Mouse (Mus musculus): Measurements from ENCODE around the gene 2410131K14Rik. TPM values are rescaled to one million over a fixed set of nuclear protein-coding genes. Genes with fewer than 3 reads are reported as not detected.

The 2410131K14Rik gene
- polyA plus RNA-seq, 1 experiment from 2014 or later = 16.8 TPM

DNA sequence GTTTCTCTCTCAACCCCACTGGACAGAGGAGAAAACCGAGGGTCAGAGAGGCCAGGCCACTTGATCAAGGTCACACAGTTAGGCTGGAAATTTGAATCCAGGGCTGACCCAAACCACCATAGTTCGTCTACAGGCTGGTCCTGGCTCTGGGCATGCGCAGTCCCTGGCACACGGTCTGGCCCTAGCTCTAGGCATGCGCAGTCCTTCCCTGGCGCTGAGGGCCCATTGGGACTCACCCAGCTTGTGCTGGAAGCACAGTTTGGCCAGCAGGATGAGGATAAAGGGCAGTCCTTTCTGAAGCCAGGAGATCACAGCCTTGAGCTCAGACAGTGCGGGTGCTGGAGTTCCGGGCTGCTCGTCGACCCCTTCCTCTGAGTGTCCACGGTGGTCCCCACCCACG, 8.1 kb upstream of the 2410131K14Rik start:
- no peaks in the 10 kb centered on the region for H3K9me3 ChIP-seq (replicated peaks)
- H3K4me3 ChIP-seq (replicated peaks) = no peak overlapping the region
- H3K4me2 ChIP-seq = no peak overlapping the region
- H3K27me3 ChIP-seq (replicated peaks) = no peaks in the 10 kb centered on the region
- no peak overlapping the region for H3K9ac ChIP-seq (replicated peaks)
- no peaks in the 10 kb centered on the region for H3K4me1 ChIP-seq
- no peak overlapping the region for H3K27ac ChIP-seq (replicated peaks)
- 82% methylated on average over 12 of the region's 12 CpGs for WGBS
- peaks cover 76% of the 10 kb centered on the region for H3K36me3 ChIP-seq
- ATAC-seq (ENCODE audit: low FRiP score) = no peak

DNA sequence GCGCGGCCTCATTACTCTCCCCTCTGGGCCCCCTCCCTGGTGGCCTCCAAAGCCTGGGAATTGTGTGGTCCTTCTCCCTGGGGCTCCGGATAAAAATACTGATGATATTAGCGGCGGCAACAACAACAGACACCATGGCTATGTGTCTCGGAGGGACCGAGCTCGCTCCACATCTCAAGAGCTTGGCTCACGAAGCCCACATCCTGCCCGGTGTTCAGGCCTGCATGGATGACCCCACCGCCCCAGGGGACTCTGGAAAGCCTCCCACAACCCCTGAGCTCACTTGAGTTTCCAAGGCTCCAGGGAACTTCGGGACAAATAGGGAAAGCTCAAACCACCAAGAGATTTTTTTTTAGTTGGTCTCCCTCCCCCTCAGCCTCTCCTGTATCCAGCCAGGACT, 5.4 kb upstream of the 2410131K14Rik start:
- peaks cover 54% of the 10 kb centered on the region for H3K36me3 ChIP-seq
- H3K9ac ChIP-seq (replicated peaks) = no peak overlapping the region
- H3K4me3 ChIP-seq (replicated peaks) = no peak overlapping the region
- no peak overlapping the region for H3K4me2 ChIP-seq
- H3K4me1 ChIP-seq = peaks cover 16% of the 10 kb centered on the region
- no peak for ATAC-seq (ENCODE audit: low FRiP score)
- H3K27me3 ChIP-seq (replicated peaks) = no peaks in the 10 kb centered on the region
- 85% methylated on average over 12 of the region's 12 CpGs for WGBS
- H3K9me3 ChIP-seq (replicated peaks) = no peaks in the 10 kb centered on the region
- H3K27ac ChIP-seq (replicated peaks) = no peak overlapping the region

DNA sequence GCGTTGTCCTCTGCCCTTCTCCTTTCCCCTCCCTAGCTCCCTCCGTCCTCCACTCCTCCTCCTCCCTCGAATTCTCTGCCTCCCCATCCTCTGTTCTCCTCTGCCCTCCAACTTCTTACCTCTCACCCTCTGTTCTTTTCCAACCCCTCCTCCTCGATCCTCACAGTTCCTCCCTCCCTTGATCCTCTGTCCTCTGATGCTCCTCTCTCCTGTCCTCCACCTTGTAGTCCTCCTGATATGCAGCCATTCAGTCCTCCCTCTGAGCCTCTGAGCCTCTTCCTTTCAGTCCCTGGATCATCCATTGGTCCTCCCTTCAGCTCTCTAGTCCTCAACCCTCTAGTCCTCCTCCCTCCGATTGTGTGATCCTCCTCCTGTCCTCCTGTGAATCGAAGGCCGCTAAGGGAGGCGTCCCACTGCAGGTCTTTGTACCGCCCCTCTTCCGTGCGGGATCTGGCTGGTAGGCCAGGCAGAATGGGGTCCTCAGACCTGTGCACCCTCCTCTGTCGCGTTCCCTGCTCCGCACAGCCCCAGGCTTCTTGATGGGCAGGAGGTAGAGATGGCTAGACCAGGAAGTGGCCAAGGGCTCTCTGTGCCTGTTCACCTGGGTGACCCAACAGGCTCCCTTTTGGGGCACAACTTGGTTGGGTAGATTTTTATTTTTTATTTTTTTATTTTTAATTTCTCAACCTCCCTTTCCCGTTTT, 730 bp downstream of the 2410131K14Rik start:
- H3K4me3 ChIP-seq (replicated peaks) = peak overlapping the region; percentile 73
- peaks cover 27% of the 10 kb centered on the region for H3K36me3 ChIP-seq
- no peak; the same call in 1 of the 2 replicates for ATAC-seq (ENCODE audit: low FRiP score)
- H3K4me2 ChIP-seq = peak overlapping the region; percentile 73
- H3K27ac ChIP-seq (replicated peaks) = peak overlapping the region; percentile 85
- peak overlapping the region; percentile 71 for H3K9ac ChIP-seq (replicated peaks)
- 6% methylated on average over 15 of the region's 15 CpGs for whole genome bisulfite sequencing
- peaks cover 41% of the 10 kb centered on the region for H3K4me1 ChIP-seq
- no peaks in the 10 kb centered on the region for H3K9me3 ChIP-seq (replicated peaks)
- H3K27me3 ChIP-seq (replicated peaks) = no peaks in the 10 kb centered on the region

DNA sequence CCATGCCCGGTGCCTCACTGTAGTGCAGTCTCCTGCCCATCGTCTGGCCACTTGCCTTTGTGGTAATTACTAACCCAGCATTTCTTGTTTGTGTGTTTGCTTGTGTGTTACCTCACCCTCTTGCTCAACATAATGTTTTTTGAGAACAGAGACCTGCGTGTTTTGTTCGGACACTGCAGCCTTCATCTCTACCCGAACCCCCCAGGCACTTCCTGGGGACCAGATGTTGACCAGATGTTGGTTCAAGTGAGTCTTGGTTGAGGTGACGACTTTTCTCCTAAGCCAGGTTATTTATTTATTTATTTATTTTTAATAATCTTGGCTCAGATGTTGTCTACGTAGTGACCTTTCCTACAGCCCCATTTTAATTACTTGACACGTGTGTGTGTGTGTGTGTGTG, 2.4 kb downstream of the 2410131K14Rik start:
- Histone ChIP-seq H3K4me2 (0 out of 2 replicates have a peak overlapping the region, but pooled peaks have one; percentile 73), H3K27ac (replicated peaks) (no peak overlapping the region), H3K9ac (replicated peaks) (no peak overlapping the region), H3K27me3 (replicated peaks) (no peaks in the 10 kb centered on the region), H3K4me3 (replicated peaks) (no peak overlapping the region), H3K4me1 (peaks cover 41% of the 10 kb centered on the region), H3K9me3 (replicated peaks) (no peaks in the 10 kb centered on the region), H3K36me3 (peaks cover 15% of the 10 kb centered on the region; the same call in 1 of the 2 replicates)
- no peak for ATAC-seq (ENCODE audit: low FRiP score)
- 88% methylated on average over 8 of the region's 8 CpGs for WGBS

DNA sequence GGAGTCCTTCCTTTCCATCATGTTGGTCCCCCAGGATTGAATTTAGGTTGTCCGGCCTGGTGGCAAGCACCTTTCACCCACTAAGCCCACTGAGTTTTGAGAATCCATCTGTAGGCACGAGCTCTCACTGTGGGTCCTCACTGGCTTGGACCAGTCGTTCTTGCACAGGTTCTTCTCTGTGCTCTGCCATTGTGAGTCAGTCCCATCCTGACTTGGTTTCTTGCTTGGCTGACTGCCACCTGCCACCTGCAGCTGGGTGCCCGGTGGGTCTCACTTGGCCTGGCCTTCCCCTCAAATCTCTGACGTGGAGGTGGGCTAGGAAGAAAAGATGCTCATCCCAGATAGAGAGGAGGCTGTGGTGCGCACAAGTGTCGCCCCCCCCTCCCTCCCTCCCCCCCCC, 6.0 kb downstream of the 2410131K14Rik start:
- Histone ChIP-seq H3K36me3 (peaks cover 21% of the 10 kb centered on the region; the same call in 1 of the 2 replicates), H3K4me2 (no peak overlapping the region), H3K27me3 (replicated peaks) (no peaks in the 10 kb centered on the region), H3K4me1 (peaks cover 20% of the 10 kb centered on the region), H3K4me3 (replicated peaks) (no peak overlapping the region), H3K9ac (replicated peaks) (no peak overlapping the region), H3K27ac (replicated peaks) (no peak overlapping the region), H3K9me3 (replicated peaks) (no peaks in the 10 kb centered on the region)
- ATAC-seq (ENCODE audit: low FRiP score) = no peak
- 70% methylated on average over 6 of the region's 7 CpGs for WGBS

DNA sequence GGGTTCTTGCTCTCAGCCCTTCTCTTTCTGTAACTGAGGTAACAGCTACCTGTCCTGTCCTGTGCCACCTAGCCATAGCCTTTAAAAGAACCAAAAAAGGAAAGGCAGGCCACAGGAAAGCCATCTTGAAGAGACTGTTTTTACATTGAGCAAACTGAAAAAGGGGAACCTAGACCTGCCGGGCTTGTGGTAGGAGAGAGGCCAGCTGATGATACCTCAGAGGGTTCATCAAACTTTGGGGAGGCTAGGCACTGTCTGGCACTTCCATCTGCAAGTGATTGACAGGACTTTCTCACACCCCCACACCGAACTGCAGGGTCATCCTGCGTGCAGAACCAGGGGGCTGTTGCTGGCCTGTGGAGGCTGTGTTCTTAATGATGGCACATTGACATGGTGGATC, 8.5 kb downstream of the 2410131K14Rik start:
- Histone ChIP-seq H3K4me3 (replicated peaks) (no peak overlapping the region), H3K9ac (replicated peaks) (no peak overlapping the region), H3K27ac (replicated peaks) (no peak overlapping the region), H3K4me2 (no peak overlapping the region), H3K27me3 (replicated peaks) (no peaks in the 10 kb centered on the region), H3K4me1 (peaks cover 1% of the 10 kb centered on the region; the same call in 1 of the 2 replicates), H3K36me3 (peaks cover 34% of the 10 kb centered on the region), H3K9me3 (replicated peaks) (no peaks in the 10 kb centered on the region)
- WGBS = 81% methylated on average over 3 of the region's 3 CpGs
- no peak for ATAC-seq (ENCODE audit: low FRiP score)

DNA sequence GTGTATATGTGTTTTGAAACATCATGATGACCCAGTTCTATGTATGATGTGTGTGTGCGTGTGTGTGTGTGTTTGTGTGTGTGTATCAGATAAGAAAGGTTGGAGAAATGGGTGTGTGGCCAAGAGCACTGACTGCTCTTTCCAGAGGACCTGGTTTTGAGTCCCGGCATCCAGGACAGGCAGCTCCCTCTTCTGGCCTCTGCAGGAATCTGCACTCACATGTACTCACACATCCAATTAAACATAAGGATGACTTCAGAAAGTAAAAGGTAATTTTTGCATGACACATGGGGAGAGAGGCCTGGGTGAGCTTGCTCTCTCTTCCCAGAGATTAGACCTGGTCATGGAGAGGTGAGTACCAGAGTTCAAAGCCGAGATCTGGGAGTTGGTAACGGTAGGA, 12.0 kb downstream of the 2410131K14Rik start:
- peaks cover 60% of the 10 kb centered on the region for H3K36me3 ChIP-seq
- H3K9ac ChIP-seq (replicated peaks) = no peak overlapping the region
- 98% methylated on average over 4 of the region's 4 CpGs for WGBS
- peaks cover 10% of the 10 kb centered on the region for H3K4me1 ChIP-seq
- no peaks in the 10 kb centered on the region for H3K27me3 ChIP-seq (replicated peaks)
- no peaks in the 10 kb centered on the region for H3K9me3 ChIP-seq (replicated peaks)
- H3K27ac ChIP-seq (replicated peaks) = no peak overlapping the region
- ATAC-seq (ENCODE audit: low FRiP score) = no peak
- H3K4me2 ChIP-seq = no peak overlapping the region
- H3K4me3 ChIP-seq (replicated peaks) = no peak overlapping the region

DNA sequence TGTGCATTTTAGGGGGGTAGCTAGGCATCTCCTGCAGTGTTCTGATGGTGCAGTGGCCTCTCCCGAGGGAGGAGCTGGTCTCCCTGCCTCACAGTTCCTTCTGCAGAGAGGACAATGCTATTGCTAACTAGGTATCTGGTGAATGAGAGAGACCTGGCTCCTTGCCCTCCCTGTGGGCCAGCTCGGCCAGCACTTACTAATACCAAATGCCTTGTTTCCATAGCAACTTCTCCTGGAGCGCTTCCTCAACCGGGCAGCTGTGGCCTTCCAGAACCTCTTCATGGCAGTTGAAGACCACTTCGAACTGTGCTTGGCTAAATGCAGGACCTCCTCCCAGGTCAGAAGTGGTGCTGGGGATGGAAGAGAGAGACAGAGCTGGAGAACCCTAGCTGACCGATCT, 14.1 kb downstream of the 2410131K14Rik start:
- Histone ChIP-seq H3K36me3 (peaks cover 69% of the 10 kb centered on the region), H3K4me2 (no peak overlapping the region), H3K4me1 (peaks cover 14% of the 10 kb centered on the region), H3K9me3 (replicated peaks) (no peaks in the 10 kb centered on the region), H3K27me3 (replicated peaks) (no peaks in the 10 kb centered on the region), H3K9ac (replicated peaks) (no peak overlapping the region), H3K27ac (replicated peaks) (no peak overlapping the region), H3K4me3 (replicated peaks) (no peak overlapping the region)
- ATAC-seq (ENCODE audit: low FRiP score) = no peak
- 57% methylated on average over 6 of the region's 6 CpGs for WGBS

DNA sequence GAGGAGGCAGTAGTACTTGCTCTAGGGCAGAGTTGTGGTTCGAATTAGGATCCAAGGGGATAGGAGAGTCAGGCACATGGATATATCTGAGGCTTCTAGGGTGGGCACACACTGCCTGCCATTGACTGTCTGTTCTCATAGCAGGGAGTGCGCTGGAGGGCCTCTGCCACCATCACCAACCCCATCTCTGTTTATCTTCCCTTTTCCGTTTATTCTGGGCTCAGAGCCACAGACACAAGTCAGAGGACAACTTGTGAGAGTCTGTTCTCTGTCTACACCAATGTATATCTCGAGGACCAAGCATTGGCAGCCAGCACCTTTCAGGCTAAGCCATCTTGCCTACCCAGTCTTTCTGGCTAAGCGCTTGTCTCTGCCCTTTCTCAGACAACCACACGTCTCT, 14.6 kb downstream of the 2410131K14Rik start:
- no peak for ATAC-seq (ENCODE audit: low FRiP score)
- peaks cover 19% of the 10 kb centered on the region for H3K4me1 ChIP-seq
- H3K9ac ChIP-seq (replicated peaks) = no peak overlapping the region
- no peak overlapping the region for H3K4me2 ChIP-seq
- H3K27me3 ChIP-seq (replicated peaks) = no peaks in the 10 kb centered on the region
- H3K9me3 ChIP-seq (replicated peaks) = no peaks in the 10 kb centered on the region
- peaks cover 69% of the 10 kb centered on the region for H3K36me3 ChIP-seq
- H3K27ac ChIP-seq (replicated peaks) = no peak overlapping the region
- WGBS = 88% methylated on average over 6 of the region's 6 CpGs
- no peak overlapping the region for H3K4me3 ChIP-seq (replicated peaks)

DNA sequence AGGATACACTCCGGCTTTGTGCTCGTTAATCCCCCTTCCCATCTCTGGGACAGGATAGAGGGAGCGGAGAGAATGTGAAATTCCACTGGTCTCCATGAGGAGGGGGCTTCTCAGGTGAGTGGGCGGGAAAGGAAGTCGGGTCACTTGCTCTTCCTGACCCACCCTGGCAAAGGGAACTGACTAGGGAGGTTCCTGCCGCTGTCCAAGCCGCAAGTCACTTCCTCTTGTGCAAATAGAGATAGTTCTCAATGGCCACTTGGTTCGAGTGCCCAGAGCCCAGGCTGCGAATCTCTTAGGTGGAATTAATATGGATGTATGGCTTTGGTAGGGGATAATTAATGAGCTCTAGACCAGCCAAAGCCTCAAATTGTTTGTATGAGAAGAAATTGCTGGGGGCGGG, 15.0 kb downstream of the 2410131K14Rik start:
- peaks cover 19% of the 10 kb centered on the region for H3K4me1 ChIP-seq
- H3K9ac ChIP-seq (replicated peaks) = no peak overlapping the region
- no peaks in the 10 kb centered on the region for H3K27me3 ChIP-seq (replicated peaks)
- no peak overlapping the region for H3K4me2 ChIP-seq
- peaks cover 69% of the 10 kb centered on the region for H3K36me3 ChIP-seq
- 89% methylated on average over 10 of the region's 10 CpGs for WGBS
- ATAC-seq (ENCODE audit: low FRiP score) = no peak
- no peak overlapping the region for H3K4me3 ChIP-seq (replicated peaks)
- no peaks in the 10 kb centered on the region for H3K9me3 ChIP-seq (replicated peaks)
- no peak overlapping the region for H3K27ac ChIP-seq (replicated peaks)

DNA sequence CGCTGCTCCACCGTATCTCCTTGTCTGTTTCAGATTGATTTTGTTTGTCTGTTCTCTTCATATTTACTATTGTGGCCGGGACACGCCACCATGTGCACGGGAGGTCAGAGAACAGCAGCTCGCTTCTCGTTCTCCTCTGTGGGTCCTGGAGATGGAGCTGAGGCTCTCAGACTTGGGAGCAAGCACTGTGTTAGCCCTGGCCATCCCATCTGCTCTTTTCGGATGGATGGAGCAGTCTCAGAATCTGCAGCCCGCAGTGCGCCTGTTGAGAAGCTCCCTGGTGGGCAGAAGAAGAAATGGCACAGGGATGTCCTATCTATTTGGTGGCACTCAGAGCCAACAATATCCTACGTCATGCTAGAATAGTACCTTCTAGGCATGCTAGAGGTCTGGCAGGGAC, 15.6 kb downstream of the 2410131K14Rik start:
- Histone ChIP-seq H3K4me1 (peaks cover 19% of the 10 kb centered on the region), H3K4me3 (replicated peaks) (no peak overlapping the region), H3K27ac (replicated peaks) (no peak overlapping the region), H3K4me2 (no peak overlapping the region), H3K36me3 (peaks cover 67% of the 10 kb centered on the region), H3K9ac (replicated peaks) (no peak overlapping the region), H3K9me3 (replicated peaks) (no peaks in the 10 kb centered on the region), H3K27me3 (replicated peaks) (no peaks in the 10 kb centered on the region)
- no peak for ATAC-seq (ENCODE audit: low FRiP score)
- WGBS = 95% methylated on average over 11 of the region's 11 CpGs

DNA sequence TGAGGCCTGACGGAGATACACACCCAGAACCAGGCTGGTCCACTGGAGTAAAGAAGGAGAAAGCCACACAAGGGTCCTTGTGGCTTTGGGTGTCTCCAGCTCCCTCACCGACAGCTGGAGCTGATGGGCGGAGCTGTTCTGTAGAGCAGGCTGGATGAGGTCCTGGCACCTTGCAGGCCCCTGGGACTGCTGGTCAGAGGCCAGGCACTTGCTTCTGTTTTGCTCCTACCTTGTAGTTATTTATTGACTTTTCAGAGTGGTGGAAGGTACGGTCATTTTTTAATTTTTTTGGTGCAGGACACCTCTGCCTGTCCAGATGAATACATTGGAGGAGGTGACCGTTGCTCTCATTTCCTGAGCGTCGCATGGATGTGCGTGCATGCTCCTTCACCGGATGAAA, 16.2 kb downstream of the 2410131K14Rik start:
- H3K4me1 ChIP-seq = peaks cover 21% of the 10 kb centered on the region
- no peak overlapping the region for H3K4me2 ChIP-seq
- H3K9me3 ChIP-seq (replicated peaks) = no peaks in the 10 kb centered on the region
- peaks cover 62% of the 10 kb centered on the region for H3K36me3 ChIP-seq
- no peak overlapping the region for H3K9ac ChIP-seq (replicated peaks)
- no peak for ATAC-seq (ENCODE audit: low FRiP score)
- H3K4me3 ChIP-seq (replicated peaks) = no peak overlapping the region
- H3K27ac ChIP-seq (replicated peaks) = no peak overlapping the region
- WGBS = 93% methylated on average over 9 of the region's 9 CpGs
- H3K27me3 ChIP-seq (replicated peaks) = no peaks in the 10 kb centered on the region

All from neural tube, embryonic 15.5 days (tissue).